Mouse (Mus musculus) intestine, postnatal 0 days (tissue): ENCODE measurements at regions not wholly inside any gene's neighbourhood (a gene's known extent, or its start where the extent isn't known, plus 50 kb on each side); places are given as distances from the start of the nearest gene placed in this dataset.

Experiments
- ATAC-seq: fragments of 200-750 bp; cut with Nextera tagmentation; 2 replicates; pipeline ENCODE4 v1.8.0; 2017; ENCODE audit warnings: mild to moderate bottlenecking, moderate TSS enrichment, moderate library complexity
- H3K27ac ChIP-seq: fragments of 300-500 bp; sonication (generic); 2 replicates; pipeline ENCODE4 v1.5.1; 2014; ENCODE audit warnings: mild to moderate bottlenecking, low read depth, low read length, moderate library complexity
- H3K27me3 ChIP-seq: fragments of 300-500 bp; sonication (generic); replicated peaks from 2 replicates; pipeline ENCODE4 v1.6.1; 2014; ENCODE audit warnings: low read length, mixed read lengths; ENCODE audit not compliant: control insufficient read depth, insufficient read depth
- H3K36me3 ChIP-seq: fragments of 300-500 bp; sonication (generic); 2 replicates; pipeline ENCODE4 v1.6.1; 2014; ENCODE audit warnings: mild to moderate bottlenecking, moderate library complexity; ENCODE audit not compliant: control insufficient read depth, insufficient read depth
- H3K4me1 ChIP-seq: fragments of 300-500 bp; sonication (generic); replicated peaks from 2 replicates; pipeline ENCODE4 v1.6.1; 2014; ENCODE audit warnings: antibody characterized with exemption, low read length, mixed read lengths; ENCODE audit not compliant: control insufficient read depth, insufficient read depth
- H3K4me2 ChIP-seq: fragments of 300-500 bp; sonication (generic); replicated peaks from 2 replicates; pipeline ENCODE4 v1.6.1; 2014; ENCODE audit warnings: low read depth, mild to moderate bottlenecking, moderate library complexity
- H3K4me3 ChIP-seq: fragments of 300-500 bp; sonication (generic); 2 replicates; pipeline ENCODE4 v1.5.1; 2014; ENCODE audit warnings: low read depth, low read length
- H3K9ac ChIP-seq: fragments of 300-500 bp; sonication (generic); 2 replicates; pipeline ENCODE4 v1.6.1; 2014; ENCODE audit warnings: mild to moderate bottlenecking, low read depth, low read length
- H3K9me3 ChIP-seq: fragments of 300-500 bp; sonication (generic); 2 replicates; pipeline ENCODE4 v1.6.1; 2016; ENCODE audit warnings: mixed run types; ENCODE audit not compliant: control insufficient read depth
- CTCF ChIP-seq: sonication (generic); IDR thresholded peaks from 2 replicates; pipeline ENCODE4 v1.5.1; 2016; ENCODE audit warnings: low read depth, mild to moderate bottlenecking, control low read depth, antibody characterized with exemption, moderate library complexity
- WGBS: fragments of 180-500 bp; shearing (Covaris S2); extraction: QIAGEN DNeasy Blood & Tissue Kit; methylation state at CpG from one replicate; pipeline ENCODE4 v1.1.7; 2014; 5-methylcytosine and 5-hydroxymethylcytosine counted together

- no peaks in the 10 kb centered on the region for H3K27me3 ChIP-seq
- H3K9ac ChIP-seq, result no peak overlapping the region
- no peak for ATAC-seq
- H3K9me3 ChIP-seq, result no peaks in the 10 kb centered on the region
- H3K36me3 ChIP-seq, result no peaks in the 10 kb centered on the region
- 15% methylated on average over 1 of the region's 1 CpGs for WGBS
- no peak overlapping the region for H3K4me2 ChIP-seq
- peak; percentile 60 for TF ChIP-seq CTCF
- H3K4me3 ChIP-seq, result no peak overlapping the region
- no peaks in the 10 kb centered on the region for H3K4me1 ChIP-seq
- no peak overlapping the region for H3K27ac ChIP-seq
Observed at GRCm38 (mm10) chr13:117334125-117334524, 113.2 kb upstream of the Gm17509 start.

GRCm38 (mm10) chr13:117334539-117334938 is 113.7 kb upstream of the Gm17509 start:
- H3K27ac ChIP-seq, result no peak overlapping the region
- ATAC-seq, result no peak

GRCm38 (mm10) chr13:117381086-117381595 is 160.3 kb upstream of the Gm17509 start:
- H3K4me2 ChIP-seq, result no peak overlapping the region
- no peak overlapping the region for H3K9ac ChIP-seq
- TF ChIP-seq CTCF, result no peak
- H3K27me3 ChIP-seq, result no peaks in the 10 kb centered on the region
- H3K27ac ChIP-seq, result no peak overlapping the region
- no peaks in the 10 kb centered on the region for H3K36me3 ChIP-seq
- H3K4me1 ChIP-seq, result no peaks in the 10 kb centered on the region
- 76% methylated on average over 4 of the region's 4 CpGs for WGBS
- H3K9me3 ChIP-seq, result no peaks in the 10 kb centered on the region
- no peak overlapping the region for H3K4me3 ChIP-seq
- no peak for ATAC-seq

More at GRCm38 (mm10) chr13:117334539-117334938, 113.7 kb upstream of the Gm17509 start:
- no peak overlapping the region for H3K9ac ChIP-seq
- no peak overlapping the region for H3K4me2 ChIP-seq
- H3K27me3 ChIP-seq, result no peaks in the 10 kb centered on the region
- no peak overlapping the region for H3K4me3 ChIP-seq
- WGBS, result 84% methylated on average over 5 of the region's 5 CpGs
- no peaks in the 10 kb centered on the region for H3K36me3 ChIP-seq
- H3K4me1 ChIP-seq, result no peaks in the 10 kb centered on the region
- H3K9me3 ChIP-seq, result no peaks in the 10 kb centered on the region
- no peak; the same call in 1 of the 2 replicates for TF ChIP-seq CTCF

GRCm38 (mm10) chr13:117383480-117384137 is 162.7 kb upstream of the Gm17509 start:
- TF ChIP-seq CTCF, result no peak
- Histone ChIP-seq H3K4me3 (no peak overlapping the region), H3K36me3 (no peaks in the 10 kb centered on the region), H3K4me1 (no peaks in the 10 kb centered on the region), H3K27me3 (no peaks in the 10 kb centered on the region), H3K9ac (no peak overlapping the region), H3K27ac (no peak overlapping the region), H3K9me3 (no peaks in the 10 kb centered on the region), H3K4me2 (no peak overlapping the region)
- WGBS, result 75% methylated on average over 12 of the region's 12 CpGs
- no peak for ATAC-seq

GRCm38 (mm10) chr13:117390287-117390686 is 169.4 kb upstream of the Gm17509 start:
- no peak for ATAC-seq
- no peak for TF ChIP-seq CTCF

GRCm38 (mm10) chr13:117393488-117393887 is 172.6 kb upstream of the Gm17509 start:
- Histone ChIP-seq H3K27ac (no peak overlapping the region), H3K4me3 (no peak overlapping the region), H3K27me3 (no peaks in the 10 kb centered on the region), H3K4me2 (no peak overlapping the region), H3K9ac (no peak overlapping the region), H3K36me3 (no peaks in the 10 kb centered on the region), H3K4me1 (no peaks in the 10 kb centered on the region), H3K9me3 (no peaks in the 10 kb centered on the region)
- WGBS, result 10% methylated on average over 1 of the region's 1 CpGs
- no peak for ATAC-seq
- no peak for TF ChIP-seq CTCF

More at GRCm38 (mm10) chr13:117390287-117390686, 169.4 kb upstream of the Gm17509 start:
- H3K36me3 ChIP-seq, result no peaks in the 10 kb centered on the region
- no peak overlapping the region for H3K4me2 ChIP-seq
- no peak overlapping the region for H3K9ac ChIP-seq
- H3K4me1 ChIP-seq, result no peaks in the 10 kb centered on the region
- no peaks in the 10 kb centered on the region for H3K27me3 ChIP-seq
- no peak overlapping the region for H3K4me3 ChIP-seq
- H3K9me3 ChIP-seq, result no peaks in the 10 kb centered on the region
- H3K27ac ChIP-seq, result no peak overlapping the region
